Mouse (Mus musculus) brain, embryonic 14.5 days (tissue): ENCODE results near the gene Itga9.

Experiments
- CTCF ChIP-seq: fragments of 200-500 bp; IDR thresholded peaks from 2 replicates; pipeline ENCODE4 v1.5.1; 2012; ENCODE audit warnings: inconsistent platforms, mild to moderate bottlenecking, moderate library complexity, borderline replicate concordance; ENCODE audit not compliant: insufficient read depth, insufficient read length; ENCODE audit errors: extremely low read depth
- POLR2A ChIP-seq: fragments of 200-500 bp; IDR thresholded peaks from 2 replicates; pipeline ENCODE4 v1.6.1; 2012; ENCODE audit warnings: mild to moderate bottlenecking, inconsistent platforms, borderline replicate concordance; ENCODE audit not compliant: poor library complexity, insufficient read depth, insufficient read length, severe bottlenecking; ENCODE audit errors: extremely low read depth

DNA sequence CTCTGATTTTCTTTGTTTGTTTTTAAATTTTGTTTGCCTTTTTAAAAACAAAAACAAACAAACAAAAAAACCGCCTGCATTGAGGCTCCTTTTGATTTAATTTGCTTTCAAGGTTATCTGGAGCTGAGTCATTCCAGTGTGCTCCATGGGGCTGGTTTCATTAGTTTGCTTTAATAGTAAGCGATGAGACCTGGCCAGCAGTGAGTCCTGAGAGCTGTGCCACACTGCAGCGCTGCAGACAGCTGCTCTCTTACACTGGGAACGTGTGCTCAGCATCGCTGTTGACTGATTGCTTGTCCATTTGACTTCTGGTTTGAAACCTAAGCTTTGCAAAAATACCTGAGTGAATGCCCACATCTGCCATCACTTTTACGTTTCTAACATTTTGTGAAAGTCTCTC lies 26.1 kb upstream of the Itga9 start:
- TF ChIP-seq CTCF (no peak), POLR2A (no peak)
